Comparison of ENCODE assay signal across 8 mouse cellular contexts in genomic region chr9:57071801-57072351, GRCm38 (mm10). TPM values are rescaled to one million over a fixed set of nuclear protein-coding genes. Genes with fewer than 3 reads are reported as not detected.
DNase-seq lines count a peak whose midpoint lies in the region; ATAC-seq lines count a peak whose summit lies in the region.

Gene Sin3a, plus strand, starts transcription at chr9:57072040.

- peaks cover 27% of the 10 kb centered on the region for H3K4me1 ChIP-seq in forebrain, embryonic 15.5 days
- peaks cover 16% of the 10 kb centered on the region for H3K4me1 ChIP-seq in neural tube, embryonic 14.5 days (ENCODE audit: control insufficient read depth, insufficient read depth, low read length)

- no peaks in the 10 kb centered on the region for H3K27me3 ChIP-seq in forebrain, embryonic 15.5 days
- no peaks in the 10 kb centered on the region for H3K27me3 ChIP-seq in neural tube, embryonic 14.5 days (ENCODE audit: control insufficient read depth, insufficient read depth, low read length)

- intact Hi-C loops in heart, postnatal 36 days (cut with DNase I) = loop anchor here (2.0 to 10.0 kb wide), 3 partner anchors 59 to 453 kb away; partner anchors contain the start of genes Cox5a and Man2c1

- peak; percentile 81 for DNase-seq in ES-CJ7 (ENCODE audit: low read depth, low spot score)
- DNase-seq in c-Kit-positive CD71-positive TER-119-positive erythroid progenitor cells, embryonic 14.5 days (ENCODE audit: low spot score) = peak; percentile 76
- DNase-seq in heart, postnatal 36 days = peak; percentile 63 to 77
- DNase-seq in layer of hippocampus, adult 18-20 months (ENCODE audit: low spot score in 2 of 2) = peak; percentile 70 to 79
- DNase-seq in lung, adult 18-20 months = peak; percentile 83
- DNase-seq in testis, postnatal 10 days (ENCODE audit: low spot score) = peak; percentile 74

- peak within 1 kb of the TSS; percentile 70 for H3K9ac ChIP-seq in forebrain, embryonic 15.5 days (replicated peaks)
- peak within 1 kb of the TSS; percentile 67 for H3K9ac ChIP-seq in neural tube, embryonic 14.5 days (replicated peaks; ENCODE audit: low read depth, low read length)

- H3K4me2 ChIP-seq in forebrain, embryonic 15.5 days (replicated peaks) = peak within 1 kb of the TSS; percentile 91
- peak within 1 kb of the TSS; percentile 87 for H3K4me2 ChIP-seq in neural tube, embryonic 14.5 days (ENCODE audit: low read depth, low read length)

- peak within 1 kb of the TSS; percentile 97 for H3K27ac ChIP-seq in forebrain, embryonic 15.5 days (replicated peaks)
- peak within 1 kb of the TSS; percentile 91 for H3K27ac ChIP-seq in neural tube, embryonic 14.5 days (ENCODE audit: low read depth, low read length)

- under 1% methylated on average over 34 of the region's 34 CpGs for whole genome bisulfite sequencing in forebrain, embryonic 15.5 days
- under 1% methylated on average over 34 of the region's 34 CpGs for WGBS in neural tube, embryonic 14.5 days

- H3K4me3 ChIP-seq in forebrain, embryonic 15.5 days = peak within 1 kb of the TSS; percentile 82
- H3K4me3 ChIP-seq in neural tube, embryonic 14.5 days (ENCODE audit: low read depth, low read length) = peak within 1 kb of the TSS; percentile 73

- ATAC-seq in forebrain, embryonic 15.5 days (replicated peaks) = no peak; the same call in 1 of the 2 replicates
- no peak for ATAC-seq in neural tube, embryonic 14.5 days (ENCODE audit: low read depth)

- no peaks in the 10 kb centered on the region for H3K36me3 ChIP-seq in forebrain, embryonic 15.5 days
- H3K36me3 ChIP-seq in neural tube, embryonic 14.5 days (ENCODE audit: control insufficient read depth, insufficient read depth, low read length) = no peaks in the 10 kb centered on the region

- H3K9me3 ChIP-seq in forebrain, embryonic 15.5 days = no peaks in the 10 kb centered on the region
- no peaks in the 10 kb centered on the region for H3K9me3 ChIP-seq in neural tube, embryonic 14.5 days (ENCODE audit: control insufficient read depth, low read length)

RNA-seq across cellular contexts. Expression of gene Sin3a, which starts in this region (rescaled TPM):
- polyA plus RNA-seq in forebrain, embryonic 15.5 days (2015; fragmentation: Nextera tagmentation; extraction: Ambion mirVana) = 27.6 and 28.0 TPM in 2 replicates
- total RNA-seq in heart, postnatal 36 days (2021) = 10 to 100 TPM; 31.6 to 40.1 TPM
- 10 to 100 TPM; 30.8 to 41.1 TPM for total RNA-seq in layer of hippocampus, adult 18-20 months (2021)
- 26.8 and 35.2 TPM in 2 replicates for polyA plus RNA-seq in neural tube, embryonic 14.5 days (2014; fragmentation: Nextera tagmentation; extraction: Ambion mirVana)
